Mouse (Mus musculus): ENCODE results near the gene Ifit1bl1.
"Not testable (repeated sequence)": the region's sequence is repeated elsewhere in the genome, so short reads cannot be mapped to it uniquely, and the experiment has no call there.

Gene Ifit1bl1

GRCm38 (mm10) chr19:34587898-34588692 lies 13.7 kb downstream of the Ifit1bl1 start:
- not testable (repeated sequence) for DNase-seq

- DNase-seq = not testable (repeated sequence)
Observed at GRCm38 (mm10) chr19:34585740-34586458, 15.9 kb downstream of the Ifit1bl1 start.

GRCm38 (mm10) chr19:34583126-34583766 lies 18.5 kb downstream of the Ifit1bl1 start, which contains the start of gene Ifit3:
TSS of gene Ifit3 (plus strand) at chr19:34583531.
- peak; percentile 64 for DNase-seq

GRCm38 (mm10) chr19:34582696-34583095 lies 19.1 kb downstream of the Ifit1bl1 start:
- DNase-seq = not testable (repeated sequence)

GRCm38 (mm10) chr19:34577121-34577520 lies 24.6 kb downstream of the Ifit1bl1 start:
- DNase-seq = no peak

GRCm38 (mm10) chr19:34573650-34574049 lies 28.1 kb downstream of the Ifit1bl1 start:
- no peak for DNase-seq

- DNase-seq = no peak
Observed at GRCm38 (mm10) chr19:34571080-34571479, 30.7 kb downstream of the Ifit1bl1 start.

GRCm38 (mm10) chr19:34569896-34570476 lies 31.8 kb downstream of the Ifit1bl1 start:
- peak; percentile 43 for DNase-seq

GRCm38 (mm10) chr19:34568988-34569895 lies 32.5 kb downstream of the Ifit1bl1 start:
- peak; percentile 76 for DNase-seq

- no peak for DNase-seq
Observed at GRCm38 (mm10) chr19:34566178-34566784, 35.5 kb downstream of the Ifit1bl1 start.

GRCm38 (mm10) chr19:34562556-34562955 lies 39.2 kb downstream of the Ifit1bl1 start:
- no peak for DNase-seq

- DNase-seq = peak; percentile 36
Observed at GRCm38 (mm10) chr19:34556621-34557020, 45.1 kb downstream of the Ifit1bl1 start.

- no peak for DNase-seq
Observed at GRCm38 (mm10) chr19:34554061-34554460, 47.7 kb downstream of the Ifit1bl1 start.

- DNase-seq = peak; percentile 23
Observed at GRCm38 (mm10) chr19:34553522-34553921, 48.2 kb downstream of the Ifit1bl1 start.

GRCm38 (mm10) chr19:34553021-34553420 lies 48.7 kb downstream of the Ifit1bl1 start:
- peak; percentile 15 for DNase-seq

- DNase-seq = peak; percentile 78
Observed at GRCm38 (mm10) chr19:34551981-34552380, 49.8 kb downstream of the Ifit1bl1 start.

- peak; percentile 79 for DNase-seq
Observed at GRCm38 (mm10) chr19:34550534-34551223, 51.1 kb downstream of the Ifit1bl1 start, which contains the start of gene Ifit2. TSS of gene Ifit2 (plus strand) at chr19:34550694.

GRCm38 (mm10) chr19:34550205-34550533 lies 51.6 kb downstream of the Ifit1bl1 start:
- no peak for DNase-seq

- DNase-seq = peak; percentile 91
Observed at GRCm38 (mm10) chr19:34547976-34548375, 53.8 kb downstream of the Ifit1bl1 start.

- DNase-seq = no peak
Observed at GRCm38 (mm10) chr19:34546211-34546610, 55.5 kb downstream of the Ifit1bl1 start.

Data from kidney, adult 9 months (tissue).